Mouse (Mus musculus): ENCODE measurements at regions not wholly inside any gene's neighbourhood (a gene's known extent, or its start where the extent isn't known, plus 50 kb on each side); places are given as distances from the start of the nearest gene placed in this dataset.
"Not testable (repeated sequence)": the region's sequence is repeated elsewhere in the genome, so short reads cannot be mapped to it uniquely, and the experiment has no call there.

DNA sequence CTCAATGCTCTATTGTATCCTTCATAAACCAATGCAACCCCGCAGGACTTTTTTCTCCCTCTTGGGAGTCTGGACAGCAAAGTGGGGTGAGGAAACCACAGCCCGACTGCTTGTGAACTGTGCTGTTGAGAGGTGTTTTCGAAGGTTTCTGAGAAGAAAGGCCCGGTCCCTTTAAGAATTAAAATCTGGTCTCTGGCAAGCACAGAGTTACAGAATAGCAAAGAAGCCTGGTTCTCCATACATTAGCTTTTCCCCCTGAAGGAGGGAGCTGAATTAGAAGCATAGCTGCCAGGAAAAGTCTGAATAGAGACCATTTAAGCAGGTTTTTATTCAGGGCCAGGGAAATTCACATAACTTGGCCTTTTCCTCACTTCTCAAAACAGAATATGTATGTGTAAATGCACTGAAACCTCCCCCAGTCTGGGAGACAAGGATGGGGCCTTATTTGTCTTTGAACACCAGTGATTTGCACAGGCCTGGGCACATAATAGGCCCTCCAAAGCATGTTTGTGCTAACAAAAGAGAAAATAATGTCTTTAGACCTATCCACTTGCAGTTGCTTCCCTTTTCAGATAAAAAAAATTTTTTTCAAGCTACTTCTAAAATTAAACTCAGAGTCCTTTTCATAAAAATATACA lies 178.2 kb upstream of the Arx start:
- Histone ChIP-seq H3K4me3 (ENCODE audit: insufficient read depth, low read depth, low read length) (no peak overlapping the region), H3K27ac (replicated peaks; ENCODE audit: low read depth, low read length) (no peak overlapping the region), H3K4me1 (ENCODE audit: control insufficient read depth, insufficient read depth, insufficient read length, low read length) (no peaks in the 10 kb centered on the region)

DNA sequence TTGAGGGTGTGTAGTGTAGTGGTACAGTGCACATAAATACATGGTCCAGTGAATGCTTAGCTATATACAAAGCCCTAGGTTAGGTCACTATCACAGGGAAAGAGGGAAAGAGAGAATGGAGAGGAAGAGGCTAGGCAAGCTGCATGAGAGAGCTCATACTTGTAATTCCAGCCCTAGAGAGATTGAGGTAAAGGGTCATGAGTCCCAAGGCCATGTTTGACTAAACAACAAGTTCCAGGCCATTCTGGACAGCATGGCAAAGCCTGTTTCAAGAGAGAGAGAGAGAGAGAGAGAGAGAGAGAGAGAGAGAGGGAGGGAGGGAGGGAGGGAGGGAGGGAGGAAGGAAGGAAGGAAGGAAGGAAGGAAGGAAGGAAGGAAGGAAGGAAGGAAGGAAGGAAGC lies 131.9 kb upstream of the Arx start:
- H3K4me3 ChIP-seq (ENCODE audit: insufficient read depth, low read depth, low read length); H3K27ac ChIP-seq (replicated peaks; ENCODE audit: low read depth, low read length); H3K4me1 ChIP-seq (ENCODE audit: control insufficient read depth, insufficient read depth, insufficient read length, low read length): not testable (repeated sequence)

DNA sequence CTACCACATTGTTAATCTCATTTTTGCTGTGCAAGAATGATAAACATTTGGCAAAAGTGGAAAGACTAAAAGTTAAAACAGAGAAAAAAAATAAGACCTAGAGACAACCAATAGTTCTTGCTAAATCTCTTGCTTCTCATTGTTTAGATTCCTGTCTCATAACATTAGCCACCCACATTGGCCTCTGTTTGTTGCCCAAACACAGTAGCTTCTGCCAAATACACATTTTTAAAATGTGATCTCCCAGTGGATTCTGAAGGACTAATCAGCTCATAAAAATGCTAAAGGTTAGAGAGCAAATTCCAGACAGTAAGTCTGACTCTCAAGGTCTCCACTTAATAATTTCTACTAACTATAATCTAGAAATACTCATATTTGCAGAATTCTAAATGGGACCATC lies 127.1 kb upstream of the Arx start:
- Histone ChIP-seq H3K4me1 (ENCODE audit: control insufficient read depth, insufficient read depth, insufficient read length, low read length) (no peaks in the 10 kb centered on the region), H3K4me3 (ENCODE audit: insufficient read depth, low read depth, low read length) (no peak overlapping the region), H3K27ac (replicated peaks; ENCODE audit: low read depth, low read length) (no peak overlapping the region)

DNA sequence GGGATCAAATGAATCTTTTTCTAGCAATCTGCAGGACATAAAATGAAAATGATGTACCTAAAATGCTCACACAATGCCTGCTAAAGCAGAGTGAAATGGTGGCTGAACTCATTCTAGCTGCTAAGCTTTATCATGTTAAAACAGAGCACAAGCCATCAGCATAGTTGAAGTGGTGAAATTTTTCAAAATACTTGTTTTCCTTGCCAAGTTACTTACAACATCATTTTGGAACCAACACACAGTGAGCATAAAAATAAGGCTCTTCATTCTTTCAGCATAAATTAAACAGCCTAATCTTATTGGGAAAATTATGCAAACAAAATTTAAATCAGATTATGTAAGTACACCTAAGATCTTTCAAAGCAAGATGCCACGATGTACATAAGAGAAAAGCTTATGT lies 125.3 kb upstream of the Arx start:
- no peaks in the 10 kb centered on the region for H3K4me1 ChIP-seq (ENCODE audit: control insufficient read depth, insufficient read depth, insufficient read length, low read length)

More for the DNA sequence above, 125.3 kb upstream of the Arx start:
- Histone ChIP-seq H3K4me3 (ENCODE audit: insufficient read depth, low read depth, low read length) (no peak overlapping the region), H3K27ac (replicated peaks; ENCODE audit: low read depth, low read length) (no peak overlapping the region)
